Mouse (Mus musculus) limb, embryonic 13.5 days (tissue): ENCODE measurements around the gene Fbxw17. TPM values are rescaled to one million over a fixed set of nuclear protein-coding genes. Genes with fewer than 3 reads are reported as not detected.

Experiments
- ATAC-seq: fragments of 200-750 bp; cut with Nextera tagmentation; 2 replicates; pipeline ENCODE4 v1.8.0; 2017; ENCODE audit warnings: low read depth, moderate number of reproducible peaks, moderate TSS enrichment; ENCODE audit not compliant: low FRiP score
- H3K27ac ChIP-seq: fragments of 300-500 bp; sonication (generic); 2 replicates; pipeline ENCODE4 v1.5.1; 2015; ENCODE audit warnings: inconsistent platforms, mild to moderate bottlenecking, moderate library complexity
- H3K27me3 ChIP-seq: fragments of 300-500 bp; sonication (generic); 2 replicates; pipeline ENCODE4 v1.6.1; 2015; ENCODE audit warnings: mild to moderate bottlenecking, inconsistent platforms
- H3K36me3 ChIP-seq: fragments of 300-500 bp; sonication (generic); 2 replicates; pipeline ENCODE4 v1.6.1; 2015; ENCODE audit warnings: inconsistent platforms, mild to moderate bottlenecking, moderate library complexity
- H3K4me1 ChIP-seq: fragments of 300-500 bp; sonication (generic); 2 replicates; pipeline ENCODE4 v1.6.1; 2015; ENCODE audit warnings: inconsistent platforms
- H3K4me2 ChIP-seq: fragments of 300-500 bp; sonication (generic); replicated peaks from 2 replicates; pipeline ENCODE4 v1.6.1; 2015; ENCODE audit warnings: inconsistent platforms, mild to moderate bottlenecking, moderate library complexity
- H3K4me3 ChIP-seq: fragments of 300-500 bp; sonication (generic); 2 replicates; pipeline ENCODE4 v1.5.1; 2015; ENCODE audit warnings: moderate library complexity, mild to moderate bottlenecking, inconsistent platforms
- H3K9ac ChIP-seq: fragments of 300-500 bp; sonication (generic); 2 replicates; pipeline ENCODE4 v1.6.1; 2015; ENCODE audit warnings: mild to moderate bottlenecking, inconsistent platforms
- H3K9me3 ChIP-seq: fragments of 300-500 bp; sonication (generic); 2 replicates; pipeline ENCODE4 v1.6.1; 2016; ENCODE audit warnings: inconsistent platforms
- WGBS: fragments of 180-500 bp; shearing (Covaris S2); methylation state at CpG from one replicate; pipeline ENCODE4 v1.1.7; 2015; 5-methylcytosine and 5-hydroxymethylcytosine counted together
- polyA plus RNA-seq: library from polyadenylated mRNA; unstranded; fragments of >200 nt; fragmentation: Nextera tagmentation; extraction: Ambion mirVana; gene quantifications from 2 replicates; pipeline ENCODE4 v1.2.1, GENCODE M21; 2015

Gene Fbxw17
- polyA plus RNA-seq, 1 experiment from 2014 or later: 36.3 TPM

GRCm38 (mm10) chr13:50464621-50465562, 47.2 kb downstream of the Fbxw17 start:
- H3K9ac ChIP-seq: peak overlapping the region; percentile 48; the same call in 1 of the 2 replicates
- 0 out of 2 replicates have a peak, but pooled peaks cover 6% of the 10 kb centered on the region for H3K4me1 ChIP-seq
- peak overlapping the region; percentile 61 for H3K4me2 ChIP-seq
- no peak for ATAC-seq
- no peaks in the 10 kb centered on the region for H3K36me3 ChIP-seq
- H3K9me3 ChIP-seq: no peaks in the 10 kb centered on the region
- no peak overlapping the region for H3K27ac ChIP-seq
- WGBS: 31% methylated on average over 27 of the region's 27 CpGs
- peak overlapping the region; percentile 32 for H3K4me3 ChIP-seq
- no peaks in the 10 kb centered on the region for H3K27me3 ChIP-seq

- Histone ChIP-seq H3K4me3 (no peak within 1 kb of the TSS), H3K9me3 (no peaks in the 10 kb centered on the region), H3K36me3 (no peaks in the 10 kb centered on the region), H3K4me1 (0 out of 2 replicates have a peak, but pooled peaks cover 6% of the 10 kb centered on the region), H3K9ac (no peak within 1 kb of the TSS), H3K27me3 (no peaks in the 10 kb centered on the region), H3K4me2 (no peak within 1 kb of the TSS), H3K27ac (no peak within 1 kb of the TSS)
- WGBS: 80% methylated on average over 4 of the region's 4 CpGs
- ATAC-seq: no peak
These were observed 49.3 kb downstream of the Fbxw17 start, which contains the start of gene Nutm2 for GRCm38 (mm10) chr13:50467007-50467406. Nutm2 (plus strand) TSS chr13:50467307.

Other genes with a start within 250 kb of the Fbxw17 start
- gene Gm906, start 167.6 kb upstream of the Fbxw17 start, polyA plus RNA-seq: not detected in 2 replicates
- not detected in 2 replicates for gene Gm47429, start 26.0 kb downstream of the Fbxw17 start, polyA plus RNA-seq
- gene Nutm2, start 49.4 kb downstream of the Fbxw17 start, polyA plus RNA-seq: not detected in 2 replicates
- gene Gm904, start 225.4 kb downstream of the Fbxw17 start, polyA plus RNA-seq: not detected in 2 replicates